Mouse (Mus musculus) hindbrain, embryonic 11.5 days (tissue): ENCODE measurements around the gene Cib1. TPM values are rescaled to one million over a fixed set of nuclear protein-coding genes. Genes with fewer than 3 reads are reported as not detected.

Experiments
- ATAC-seq: fragments of 200-750 bp; cut with Nextera tagmentation; 2 replicates; pipeline ENCODE4 v1.8.0; 2017; ENCODE audit warnings: mild to moderate bottlenecking, moderate TSS enrichment, moderate library complexity; ENCODE audit not compliant: low FRiP score
- DNase-seq: peaks from one replicate; pipeline ENCODE4 v3.0.0-alpha.2; 2015; ENCODE audit warnings: low spot score
- H3K27ac ChIP-seq: fragments of 300-500 bp; sonication (generic); 2 replicates; pipeline ENCODE4 v1.5.1; 2014; ENCODE audit warnings: mild to moderate bottlenecking, low read depth, low read length
- H3K27me3 ChIP-seq: fragments of 300-500 bp; sonication (generic); 2 replicates; pipeline ENCODE4 v1.6.1; 2014; ENCODE audit warnings: mild to moderate bottlenecking, low read length, moderate library complexity, mixed read lengths; ENCODE audit not compliant: control insufficient read depth, insufficient read depth
- H3K36me3 ChIP-seq: fragments of 300-500 bp; sonication (generic); 2 replicates; pipeline ENCODE4 v1.6.1; 2014; ENCODE audit warnings: mild to moderate bottlenecking, low read length, moderate library complexity, mixed read lengths; ENCODE audit not compliant: control insufficient read depth, insufficient read depth
- H3K4me1 ChIP-seq: fragments of 300-500 bp; sonication (generic); replicated peaks from 2 replicates; pipeline ENCODE4 v1.6.1; 2014; ENCODE audit warnings: low read length, mixed read lengths; ENCODE audit not compliant: control insufficient read depth, insufficient read depth
- H3K4me2 ChIP-seq: fragments of 300-500 bp; sonication (generic); replicated peaks from 2 replicates; pipeline ENCODE4 v1.6.1; 2014; ENCODE audit warnings: mild to moderate bottlenecking, low read depth, low read length
- H3K4me3 ChIP-seq: fragments of 300-500 bp; sonication (generic); 2 replicates; pipeline ENCODE4 v1.5.1; 2014; ENCODE audit warnings: low read depth, low read length
- H3K9ac ChIP-seq: fragments of 300-500 bp; sonication (generic); 2 replicates; pipeline ENCODE4 v1.6.1; 2014; ENCODE audit warnings: low read depth, low read length
- H3K9me3 ChIP-seq: fragments of 300-500 bp; sonication (generic); 2 replicates; pipeline ENCODE4 v1.6.1; 2016; ENCODE audit warnings: low read length; ENCODE audit not compliant: control insufficient read depth
- WGBS: fragments of 180-500 bp; shearing (Covaris S2); extraction: QIAGEN DNeasy Blood & Tissue Kit; methylation state at CpG from one replicate; pipeline ENCODE4 v1.1.7; 2014; 5-methylcytosine and 5-hydroxymethylcytosine counted together
- polyA plus RNA-seq: library from polyadenylated mRNA; unstranded; fragments of >200 nt; fragmentation: Nextera tagmentation; extraction: Ambion mirVana; gene quantifications from 2 replicates; pipeline ENCODE4 v1.2.1, GENCODE M21; 2014

Cib1 gene
- polyA plus RNA-seq, 1 experiment from 2014 or later = 61.7 TPM

GRCm38 (mm10) chr7:80187501-80187900, 45.1 kb downstream of the Cib1 start:
- no peaks in the 10 kb centered on the region for H3K36me3 ChIP-seq
- H3K4me3 ChIP-seq = peak overlapping the region; percentile 44
- H3K27me3 ChIP-seq = peaks cover 2% of the 10 kb centered on the region; the same call in 1 of the 2 replicates
- no peak for ATAC-seq
- peak overlapping the region; percentile 86 for H3K27ac ChIP-seq
- peak overlapping the region; percentile 70 for H3K4me2 ChIP-seq
- H3K9me3 ChIP-seq = no peaks in the 10 kb centered on the region
- H3K9ac ChIP-seq = peak overlapping the region; percentile 66
- peaks cover 23% of the 10 kb centered on the region for H3K4me1 ChIP-seq
- WGBS = 61% methylated on average over 12 of the region's 12 CpGs
- DNase-seq = no peak

- WGBS = under 1% methylated on average over 51 of the region's 51 CpGs
- H3K27ac ChIP-seq = peak within 1 kb of the TSS; percentile 86
Observed at GRCm38 (mm10) chr7:80186531-80187296, 45.9 kb downstream of the Cib1 start, which contains the start of gene Sema4b. Sema4b (plus strand) TSS chr7:80186841.

GRCm38 (mm10) chr7:80186021-80186420, 46.6 kb downstream of the Cib1 start:
- H3K9ac ChIP-seq = peak overlapping the region; percentile 66
- H3K9me3 ChIP-seq = no peaks in the 10 kb centered on the region
- H3K36me3 ChIP-seq = no peaks in the 10 kb centered on the region
- H3K4me1 ChIP-seq = peaks cover 12% of the 10 kb centered on the region
- H3K4me2 ChIP-seq = peak overlapping the region; percentile 70
- DNase-seq (peak; percentile 26), ATAC-seq (no peak)
- whole genome bisulfite sequencing = 13% methylated on average over 8 of the region's 8 CpGs
- no peaks in the 10 kb centered on the region; the same call in 1 of the 2 replicates for H3K27me3 ChIP-seq
- H3K4me3 ChIP-seq = peak overlapping the region; percentile 44; the same call in 1 of the 2 replicates
- H3K27ac ChIP-seq = peak overlapping the region; percentile 86

More at GRCm38 (mm10) chr7:80186531-80187296, 45.9 kb downstream of the Cib1 start, which contains the start of gene Sema4b:
- Histone ChIP-seq H3K9ac (peak within 1 kb of the TSS; percentile 66), H3K9me3 (no peaks in the 10 kb centered on the region), H3K4me3 (peak within 1 kb of the TSS; percentile 44), H3K36me3 (no peaks in the 10 kb centered on the region), H3K4me1 (peaks cover 17% of the 10 kb centered on the region), H3K4me2 (peak within 1 kb of the TSS; percentile 70), H3K27me3 (peaks cover 2% of the 10 kb centered on the region; the same call in 1 of the 2 replicates)
- peak; percentile 94 for DNase-seq
- peak; percentile 93 for ATAC-seq

- Histone ChIP-seq H3K27ac (peak overlapping the region; percentile 86), H3K27me3 (no peaks in the 10 kb centered on the region), H3K9me3 (no peaks in the 10 kb centered on the region), H3K4me1 (peaks cover 12% of the 10 kb centered on the region), H3K36me3 (no peaks in the 10 kb centered on the region), H3K9ac (no peak overlapping the region), H3K4me3 (no peak overlapping the region), H3K4me2 (no peak overlapping the region)
- DNase-seq = peak; percentile 29
- WGBS = 54% methylated on average over 6 of the region's 6 CpGs
- no peak for ATAC-seq
Observed at GRCm38 (mm10) chr7:80184968-80185367, 47.6 kb downstream of the Cib1 start.

GRCm38 (mm10) chr7:80184551-80184950, 48.1 kb downstream of the Cib1 start:
- peaks cover 12% of the 10 kb centered on the region for H3K4me1 ChIP-seq
- H3K27ac ChIP-seq = peak overlapping the region; percentile 86
- peak; percentile 36; the same call in 1 of the 2 replicates for ATAC-seq

GRCm38 (mm10) chr7:80183969-80184368, 48.6 kb downstream of the Cib1 start:
- no peak for ATAC-seq
- no peaks in the 10 kb centered on the region for H3K27me3 ChIP-seq
- H3K9ac ChIP-seq = no peak overlapping the region
- peaks cover 10% of the 10 kb centered on the region for H3K4me1 ChIP-seq
- no peak overlapping the region for H3K27ac ChIP-seq
- H3K36me3 ChIP-seq = no peaks in the 10 kb centered on the region
- WGBS = 47% methylated on average over 5 of the region's 5 CpGs
- no peak for DNase-seq
- no peak overlapping the region for H3K4me3 ChIP-seq
- H3K4me2 ChIP-seq = no peak overlapping the region
- no peaks in the 10 kb centered on the region for H3K9me3 ChIP-seq

More at GRCm38 (mm10) chr7:80184551-80184950, 48.1 kb downstream of the Cib1 start:
- Histone ChIP-seq H3K9me3 (no peaks in the 10 kb centered on the region), H3K4me2 (no peak overlapping the region), H3K4me3 (no peak overlapping the region), H3K9ac (no peak overlapping the region), H3K36me3 (no peaks in the 10 kb centered on the region), H3K27me3 (no peaks in the 10 kb centered on the region)
- peak; percentile 42 for DNase-seq
- WGBS = 48% methylated on average over 4 of the region's 4 CpGs

GRCm38 (mm10) chr7:80183466-80183865, 49.1 kb downstream of the Cib1 start:
- Histone ChIP-seq H3K27ac (no peak overlapping the region), H3K9ac (no peak overlapping the region), H3K9me3 (no peaks in the 10 kb centered on the region), H3K4me1 (peaks cover 7% of the 10 kb centered on the region), H3K4me3 (no peak overlapping the region), H3K27me3 (no peaks in the 10 kb centered on the region), H3K36me3 (no peaks in the 10 kb centered on the region), H3K4me2 (no peak overlapping the region)
- DNase-seq (no peak), ATAC-seq (no peak)
- 100% methylated on average over 1 of the region's 1 CpGs for WGBS

GRCm38 (mm10) chr7:80182139-80182538, 50.5 kb downstream of the Cib1 start:
- H3K27me3 ChIP-seq = no peaks in the 10 kb centered on the region
- H3K4me3 ChIP-seq = no peak overlapping the region
- H3K4me2 ChIP-seq = no peak overlapping the region
- H3K36me3 ChIP-seq = no peaks in the 10 kb centered on the region
- no peak overlapping the region for H3K9ac ChIP-seq
- no peaks in the 10 kb centered on the region; the same call in 1 of the 2 replicates for H3K4me1 ChIP-seq
- no peak for DNase-seq
- no peak for ATAC-seq
- no peak overlapping the region for H3K27ac ChIP-seq
- H3K9me3 ChIP-seq = no peaks in the 10 kb centered on the region

- 68% methylated on average over 2 of the region's 2 CpGs for WGBS
- no peaks in the 10 kb centered on the region for H3K27me3 ChIP-seq
Observed at GRCm38 (mm10) chr7:80181078-80181477, 51.5 kb downstream of the Cib1 start.

More at GRCm38 (mm10) chr7:80181078-80181477, 51.5 kb downstream of the Cib1 start:
- DNase-seq (no peak), ATAC-seq (no peak)
- no peak overlapping the region for H3K9ac ChIP-seq
- H3K9me3 ChIP-seq = no peaks in the 10 kb centered on the region
- no peaks in the 10 kb centered on the region for H3K36me3 ChIP-seq
- no peak overlapping the region for H3K4me2 ChIP-seq
- no peaks in the 10 kb centered on the region for H3K4me1 ChIP-seq
- no peak overlapping the region for H3K4me3 ChIP-seq
- H3K27ac ChIP-seq = no peak overlapping the region
